Mouse (Mus musculus) heart, postnatal 4 days (tissue): Measurements from ENCODE around the gene Gpa33. TPM values are rescaled to one million over a fixed set of nuclear protein-coding genes. Genes with fewer than 3 reads are reported as not detected.
A peak's percentile ranks its signal among the peaks of the same experiment; 100 is the strongest.

ENCODE experiments used
- DNase-seq: peaks from one replicate; pipeline ENCODE4 v3.0.0; 2021
- total RNA-seq, 2 experiments: library from RNA; stranded (reverse); gene quantifications; 2 replicates each; pipeline ENCODE4 v1.2.3; 2021

Gpa33 gene
- total RNA-seq, result not detected

DNA sequence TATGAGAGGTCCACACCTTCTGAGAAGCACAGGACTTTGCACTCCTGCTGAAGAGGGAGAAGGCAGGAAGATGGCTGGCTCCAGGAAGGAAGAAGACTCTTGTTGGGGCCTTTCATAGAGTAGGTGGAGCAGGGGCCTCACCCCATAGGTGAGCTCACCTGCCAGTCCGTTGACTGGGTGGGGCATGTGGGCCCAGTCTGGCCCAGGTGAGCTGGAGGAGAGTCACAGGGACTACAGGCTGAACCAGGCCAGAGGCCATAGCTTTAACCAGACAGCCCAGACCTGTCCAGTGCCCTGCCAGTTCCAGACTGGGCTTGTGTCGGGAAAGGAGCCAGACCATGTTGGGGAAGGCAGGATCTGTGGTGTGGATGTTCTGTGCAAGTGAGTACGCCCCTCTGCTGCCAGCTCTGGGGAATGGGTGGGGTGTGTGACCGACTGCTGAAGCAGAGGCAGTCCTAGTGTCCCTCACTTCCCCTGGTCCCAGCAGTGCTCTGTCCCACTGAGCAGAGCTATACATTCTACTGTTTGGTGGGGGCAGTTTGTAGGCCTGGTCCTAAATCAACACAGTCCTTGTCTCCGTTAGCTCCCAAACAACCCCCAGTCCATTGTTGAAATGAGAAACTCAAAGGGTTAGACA lies at the start of gene Gpa33:
Gpa33 (plus strand) TSS at position 15 of the 637 bp plus-strand sequence.
- no peak for DNase-seq

- no peak for DNase-seq
Measured at GRCm38 (mm10) chr1:166088446-166089170, 41.4 kb upstream of the Gpa33 start.

DNA sequence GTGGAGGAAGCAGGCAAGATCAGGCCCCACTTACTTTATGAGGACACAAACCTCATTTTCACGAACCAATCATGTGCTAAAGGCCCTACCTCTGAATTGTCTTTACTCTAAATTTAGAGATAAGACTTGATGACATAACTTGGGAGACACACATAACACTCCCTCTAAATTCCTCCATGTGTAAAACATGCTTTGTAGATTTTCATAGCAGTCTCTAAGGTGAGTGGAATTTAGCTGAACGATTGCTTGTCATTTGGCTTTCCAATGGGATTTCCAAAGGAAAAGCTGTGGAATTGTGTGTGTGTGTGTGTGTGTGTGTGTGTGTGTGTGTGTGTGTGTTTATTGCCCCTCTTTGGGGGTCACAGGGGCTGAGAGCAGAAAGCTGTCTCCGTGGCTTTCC lies 40.7 kb upstream of the Gpa33 start:
- DNase-seq, result no peak

- no peak for DNase-seq
Measured at GRCm38 (mm10) chr1:166089739-166090138, 40.3 kb upstream of the Gpa33 start.

DNA sequence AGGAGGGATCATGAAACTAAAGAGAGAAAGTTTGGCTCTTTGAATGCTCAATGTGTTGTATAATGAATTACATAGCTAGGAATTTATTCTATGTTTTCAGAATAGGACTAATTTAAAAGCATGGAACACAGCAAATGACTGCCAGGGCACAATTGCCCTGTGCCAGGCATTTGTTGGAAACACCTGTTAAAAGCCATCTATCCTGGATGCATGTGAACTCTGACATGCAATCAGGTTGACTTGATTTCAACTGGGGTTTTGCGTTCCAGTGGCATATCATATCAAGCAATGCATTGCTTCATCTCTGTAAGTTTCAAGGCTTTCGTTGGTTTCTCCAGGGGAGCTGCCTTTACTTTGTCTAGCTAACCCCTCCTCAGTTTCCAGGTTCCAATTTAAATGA lies 39.7 kb upstream of the Gpa33 start:
- no peak for DNase-seq

GRCm38 (mm10) chr1:166094462-166094861 lies 35.6 kb upstream of the Gpa33 start:
- DNase-seq, result no peak

DNA sequence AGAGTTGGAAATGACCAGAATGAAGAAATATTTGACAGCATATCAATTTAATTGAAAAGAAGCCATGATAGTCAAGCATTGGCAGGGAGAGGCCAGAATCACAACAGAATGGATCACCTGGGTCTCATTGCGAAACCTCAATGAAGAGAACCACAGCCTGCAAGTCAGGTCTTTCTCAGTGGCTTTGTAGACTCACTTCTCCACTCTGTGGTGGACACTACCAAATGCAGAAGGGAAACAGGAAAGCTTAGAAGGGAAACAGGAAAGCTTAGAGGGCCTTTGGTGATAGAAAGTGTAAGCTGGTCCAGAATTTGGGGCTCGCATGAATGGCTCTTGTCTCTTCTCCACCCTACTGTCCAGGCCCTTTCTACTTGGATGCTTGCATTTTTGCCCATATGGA lies 31.9 kb upstream of the Gpa33 start:
- no peak for DNase-seq

- peak; percentile 56 for DNase-seq
Measured at GRCm38 (mm10) chr1:166102920-166103608, 27.0 kb upstream of the Gpa33 start.

DNA sequence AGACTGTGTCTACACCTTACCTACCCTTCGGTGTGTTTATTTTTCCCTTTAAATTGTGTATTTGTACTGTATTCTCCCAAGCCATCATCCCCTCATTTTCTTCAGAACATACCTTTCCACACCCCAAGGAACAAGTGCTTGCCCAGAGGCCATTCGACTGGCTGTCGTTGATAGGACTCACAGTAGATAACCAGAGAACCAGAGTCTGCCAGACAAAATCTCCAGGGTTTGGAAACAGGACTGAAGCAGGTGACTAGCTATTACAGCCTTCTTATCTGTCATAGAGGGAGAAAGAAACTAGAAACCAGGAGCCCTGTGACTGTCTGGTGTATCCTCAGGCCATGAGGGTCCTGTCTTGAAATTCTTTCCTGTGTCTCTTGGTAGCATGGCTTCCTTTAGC lies 25.2 kb upstream of the Gpa33 start:
- DNase-seq, result no peak

DNA sequence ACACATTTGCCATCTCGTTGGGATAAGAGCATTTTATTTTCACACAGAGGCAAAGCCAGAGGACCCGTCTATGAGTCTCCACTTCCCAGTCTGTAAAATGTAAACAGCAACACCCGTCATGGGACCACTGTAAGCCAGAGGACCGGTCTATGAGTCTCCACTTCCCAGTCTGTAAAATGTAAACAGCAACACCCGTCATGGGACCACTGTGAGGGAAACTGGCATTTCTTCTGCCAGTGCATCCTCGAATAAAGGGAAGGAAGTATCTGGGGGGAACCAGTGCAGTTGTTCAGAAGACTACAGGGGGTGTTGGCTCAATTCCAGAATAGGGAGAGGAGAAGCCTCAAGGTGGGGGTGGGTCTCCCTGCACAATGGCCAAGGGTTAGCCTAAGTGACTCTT lies 24.6 kb upstream of the Gpa33 start:
- DNase-seq, result no peak

- DNase-seq, result no peak
Measured at GRCm38 (mm10) chr1:166114986-166115385, 15.1 kb upstream of the Gpa33 start.

DNA sequence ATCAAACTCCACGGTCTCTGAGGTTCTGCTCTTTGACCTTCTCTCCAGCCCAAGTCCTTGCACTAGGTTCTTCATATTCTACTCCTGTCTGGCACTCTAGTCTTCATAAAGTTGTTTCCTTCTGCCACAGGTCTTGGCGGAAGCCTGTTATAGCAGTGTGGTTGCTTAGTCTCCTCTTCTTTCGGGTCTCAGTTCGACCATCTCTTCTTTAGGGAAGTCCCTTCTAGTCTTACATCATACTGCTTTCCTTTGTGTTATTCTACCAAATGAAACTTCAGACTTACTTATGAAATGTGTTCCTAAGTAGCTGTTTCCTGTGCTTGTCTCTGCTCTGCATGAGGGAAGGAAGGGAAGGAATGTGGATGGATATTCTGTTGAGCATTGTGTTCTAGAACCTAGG lies 14.3 kb upstream of the Gpa33 start:
- DNase-seq, result no peak

DNA sequence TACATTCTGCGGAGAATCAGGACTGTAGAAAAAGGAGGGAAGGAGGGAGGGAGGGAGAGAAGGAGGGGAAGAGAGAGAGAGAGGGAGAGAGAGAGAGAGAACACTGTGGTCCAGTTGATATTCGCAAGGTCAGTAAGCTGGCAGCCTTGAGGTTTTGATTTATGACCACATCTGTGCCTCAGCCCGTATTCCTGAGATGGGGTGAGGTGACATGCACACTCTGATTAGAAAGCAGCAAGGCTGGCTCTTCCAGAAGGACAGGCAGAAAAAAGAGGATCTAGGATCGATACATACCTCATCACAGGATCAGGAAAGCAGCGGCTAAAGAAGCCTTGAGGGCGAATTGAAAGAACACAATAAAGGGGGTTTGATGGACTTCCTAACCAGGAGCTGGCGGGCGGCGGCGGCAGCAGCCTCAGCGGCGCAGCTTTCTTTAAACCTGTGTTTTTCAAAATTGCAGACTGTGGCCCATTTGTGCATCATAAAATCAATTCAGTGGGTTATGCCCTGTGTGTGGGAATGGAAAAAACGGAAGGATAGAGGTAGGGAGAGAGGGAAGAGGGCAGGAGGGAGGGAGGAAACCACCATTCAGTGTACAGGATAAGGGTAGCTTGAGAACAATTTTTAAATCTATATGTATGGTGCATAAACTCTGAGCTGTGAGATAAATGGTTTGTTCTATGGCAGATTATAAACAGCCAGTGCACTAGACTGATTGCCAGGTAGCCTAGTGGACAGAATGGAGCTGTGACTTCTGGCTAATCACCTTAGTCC lies 12.0 kb upstream of the Gpa33 start:
- no peak for DNase-seq

DNA sequence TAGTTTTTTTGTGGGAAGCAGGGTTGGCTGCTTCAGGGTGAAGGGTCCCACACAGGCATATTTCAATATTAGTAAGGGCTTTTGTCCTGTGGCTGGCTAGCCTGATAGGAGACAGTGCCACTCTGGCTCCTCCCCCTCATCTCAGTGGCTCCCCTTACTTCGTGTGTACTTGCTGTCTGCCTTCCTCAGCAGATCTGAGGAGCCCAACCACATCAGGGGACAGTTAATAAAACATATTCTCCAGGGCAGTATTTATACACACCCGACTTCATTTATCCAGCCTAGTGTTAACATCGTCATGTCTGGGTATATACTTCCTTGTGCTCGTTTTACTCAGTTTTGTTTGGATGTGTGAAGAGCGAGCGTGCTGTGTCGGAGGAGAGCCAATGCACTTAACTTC lies 7.9 kb upstream of the Gpa33 start:
- DNase-seq, result no peak

DNA sequence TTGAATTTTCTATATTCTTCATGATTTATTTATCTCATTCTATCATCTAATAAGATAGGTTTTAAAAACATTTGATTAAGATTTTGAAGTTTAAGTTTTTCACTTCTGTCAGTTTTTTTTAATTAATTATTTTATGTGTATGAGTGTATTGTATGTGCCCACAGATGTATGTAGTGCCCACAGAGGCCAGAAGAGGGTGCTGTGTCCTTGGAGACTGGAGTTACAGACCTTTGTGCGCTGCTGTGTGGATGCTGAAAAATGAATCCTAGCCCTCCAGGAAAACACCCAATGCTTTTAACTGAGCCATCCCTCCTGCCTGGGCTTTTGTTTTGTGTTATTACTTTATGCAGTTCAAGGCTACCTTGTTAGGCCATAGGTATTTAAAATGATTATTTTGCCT lies 7.0 kb upstream of the Gpa33 start:
- no peak for DNase-seq

DNA sequence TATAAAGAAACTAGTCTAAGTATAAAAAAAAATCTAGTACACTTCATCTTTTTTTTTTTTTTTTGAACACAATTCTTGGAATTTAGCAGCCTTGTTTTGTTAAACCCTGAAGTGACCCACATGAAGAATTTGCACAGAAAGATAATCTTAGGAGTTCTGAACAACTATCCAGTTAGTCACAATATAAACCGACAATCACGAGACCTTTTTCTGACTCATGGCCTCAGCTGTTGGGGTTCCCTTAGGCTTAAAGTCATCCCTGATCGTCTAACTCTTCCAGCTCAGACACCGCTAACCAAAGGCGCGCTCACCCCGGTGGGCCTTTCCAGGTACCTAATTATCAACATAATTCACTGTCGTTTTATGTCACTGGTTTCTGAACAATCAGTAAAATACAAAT lies 6.3 kb upstream of the Gpa33 start:
- no peak for DNase-seq

DNA sequence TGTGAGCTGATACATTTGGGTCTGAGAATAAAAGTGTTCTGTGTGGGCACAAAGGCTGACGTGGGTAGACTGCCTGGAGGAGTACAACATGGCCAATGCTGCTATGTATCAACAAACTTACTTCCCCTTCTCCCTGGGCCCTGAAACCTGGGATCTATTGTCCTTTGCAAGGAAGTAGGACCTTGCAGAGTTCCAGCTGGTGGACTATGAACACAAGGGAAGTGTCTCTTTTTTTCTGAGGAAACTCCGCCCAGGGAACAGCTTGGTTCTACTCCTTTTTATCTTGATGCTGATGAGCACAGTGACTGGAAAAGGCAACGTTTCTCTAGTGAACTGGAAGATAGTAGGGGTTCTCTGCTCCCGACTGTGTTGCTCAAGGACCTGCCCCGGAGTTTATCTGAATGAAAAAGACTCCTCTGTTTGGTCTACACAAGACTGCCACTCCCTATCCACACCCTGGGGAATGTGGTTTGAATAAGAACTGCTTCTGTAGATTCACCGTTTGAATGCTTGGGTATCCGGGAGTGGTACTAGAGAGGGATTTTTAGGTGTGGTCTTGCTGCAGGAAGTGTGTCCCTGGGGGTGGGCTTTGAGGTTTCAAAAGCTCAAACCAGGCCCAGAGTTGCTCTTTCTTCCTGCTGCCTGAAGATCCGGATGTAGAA lies 5.0 kb upstream of the Gpa33 start:
- no peak for DNase-seq

- no peak for DNase-seq
Measured at GRCm38 (mm10) chr1:166126290-166126689, 3.7 kb upstream of the Gpa33 start.

DNA sequence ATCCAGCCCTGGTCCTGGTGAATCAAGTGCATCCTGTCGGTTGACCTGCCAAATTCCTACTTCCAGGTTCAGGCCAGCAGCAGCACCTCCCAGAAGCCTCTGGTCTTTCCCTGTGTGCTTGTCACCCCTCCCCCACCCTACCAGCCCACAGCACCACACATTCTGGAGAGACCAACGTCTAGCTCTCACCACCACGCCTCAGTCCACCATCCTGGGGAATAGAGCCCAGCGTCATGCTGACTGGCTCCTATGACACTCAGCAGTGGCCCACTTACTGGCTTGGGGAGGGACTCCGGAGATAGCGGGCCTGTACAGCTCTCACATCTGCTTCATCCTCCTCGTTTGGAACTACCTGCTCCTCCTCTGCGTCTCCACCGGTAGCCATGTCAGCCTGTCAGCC lies 3.2 kb upstream of the Gpa33 start:
- DNase-seq, result peak; percentile 59

DNA sequence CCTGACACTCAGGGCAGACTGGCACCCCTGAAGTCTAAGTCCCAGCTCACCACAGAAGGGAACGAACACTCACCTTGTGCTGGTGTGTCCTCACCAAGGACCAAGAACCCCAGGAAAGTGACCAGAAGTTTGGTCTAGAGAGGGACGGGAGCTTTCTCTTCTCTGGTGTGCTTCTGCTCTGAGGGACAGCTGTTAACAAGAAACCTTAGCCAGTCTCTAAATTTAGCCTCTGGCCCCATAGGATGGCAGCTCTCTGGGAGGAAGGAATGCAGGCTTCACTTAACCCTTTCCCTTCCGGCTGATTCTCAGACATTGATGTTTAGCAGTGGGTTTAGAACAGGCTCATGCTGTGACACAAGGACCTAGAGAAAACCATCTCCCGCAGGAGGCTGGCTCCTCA lies 2.3 kb upstream of the Gpa33 start, which contains the start of gene Dusp27:
Dusp27 (minus strand) TSS at position 204 of the 400 bp plus-strand sequence.
- peak; percentile 56 for DNase-seq

- peak; percentile 40 for DNase-seq
Measured at GRCm38 (mm10) chr1:166128551-166128950, 1.5 kb upstream of the Gpa33 start.

DNA sequence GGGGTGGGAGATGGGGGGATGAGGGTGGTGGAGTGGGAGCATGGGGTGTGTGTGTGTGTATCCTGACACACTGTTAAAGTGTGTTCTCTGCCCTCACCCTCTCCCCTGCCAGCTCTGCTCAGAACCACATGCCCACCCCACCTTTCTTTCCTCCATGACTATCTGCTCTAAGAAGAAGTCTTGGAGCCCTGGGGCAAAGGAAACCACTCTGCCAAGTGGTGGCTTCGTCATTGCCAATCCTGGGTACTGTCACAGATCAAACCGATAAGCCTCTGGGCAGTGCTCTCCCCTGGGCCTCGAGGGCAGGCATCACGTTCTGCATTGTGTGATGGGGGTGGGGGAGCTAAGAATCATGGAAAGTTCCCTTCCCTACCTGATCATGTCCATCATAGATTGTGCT lies 2.3 kb downstream of the Gpa33 start:
- DNase-seq, result no peak
